Comparison of ENCODE assay signal across 8 mouse cellular contexts in the genomic region with DNA sequence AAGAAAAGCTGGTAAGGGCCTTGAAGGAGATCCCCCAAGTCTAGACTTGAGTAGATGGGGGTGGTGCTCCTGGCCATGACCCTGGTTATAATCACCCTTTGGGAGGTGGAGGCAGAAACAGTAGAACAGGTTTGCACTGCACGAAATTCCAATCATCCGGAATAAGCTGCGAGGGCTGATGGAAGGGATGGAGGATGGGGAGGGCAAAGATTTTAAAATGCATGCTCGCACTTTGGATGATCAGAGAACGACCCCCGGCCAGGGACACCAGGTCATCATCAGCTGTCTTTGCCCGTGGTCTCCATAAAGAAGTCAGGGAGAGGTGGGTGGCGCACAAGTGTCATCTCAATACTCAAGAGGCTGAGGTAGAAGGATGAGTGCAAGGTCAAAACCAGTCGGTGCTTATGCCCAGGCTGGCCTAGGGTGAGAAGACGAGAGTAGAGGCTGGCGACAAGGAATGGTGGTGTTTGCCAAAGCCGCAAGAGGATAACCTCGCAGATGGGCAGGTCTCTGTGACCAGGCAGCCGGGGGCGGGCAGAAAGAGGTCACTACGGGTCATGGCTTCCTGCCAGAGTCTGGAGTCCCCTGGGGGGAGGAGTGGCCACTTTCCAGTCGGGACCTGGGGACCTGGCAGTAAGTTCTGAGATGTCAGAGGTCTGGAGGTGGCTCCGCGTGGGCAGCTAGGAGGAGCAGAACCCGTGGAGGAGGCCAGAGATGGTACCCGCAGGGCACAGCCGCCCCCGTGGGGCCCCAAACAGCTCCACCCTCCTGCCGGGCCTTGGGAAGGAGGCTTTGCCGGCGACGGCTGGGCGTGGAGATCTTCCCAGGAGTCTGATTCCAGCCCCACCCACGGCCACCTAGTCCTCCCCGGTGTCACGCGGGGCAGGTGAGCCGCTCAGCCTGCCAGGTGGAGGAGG. TPM values are rescaled to one million over a fixed set of nuclear protein-coding genes. Genes with fewer than 3 reads are reported as not detected.
DNase-seq lines count a peak whose midpoint lies in the region; ATAC-seq and TF ChIP-seq lines count a peak whose summit lies in the region.

No protein-coding gene starts in this region.

- peaks cover 29% of the 10 kb centered on the region for H3K36me3 ChIP-seq in C2C12 (ENCODE audit: control insufficient read depth, insufficient read depth)
- H3K36me3 ChIP-seq in heart, embryonic 15.5 days, result peaks cover 18% of the 10 kb centered on the region

- H3K27me3 ChIP-seq in C2C12 (ENCODE audit: control insufficient read depth, insufficient read depth, insufficient read length), result no peaks in the 10 kb centered on the region
- no peaks in the 10 kb centered on the region for H3K27me3 ChIP-seq in heart, embryonic 15.5 days

- H3K4me3 ChIP-seq in C2C12 (ENCODE audit: insufficient read depth, poor library complexity, severe bottlenecking), result peak overlapping the region; percentile 29
- peak overlapping the region; percentile 18 for H3K4me3 ChIP-seq in embryonic fibroblast, embryonic 13.5 days (ENCODE audit: insufficient read depth, low read length)
- peak overlapping the region; percentile 47 for H3K4me3 ChIP-seq in heart, embryonic 15.5 days

- peak overlapping the region; percentile 54 for H3ac ChIP-seq in C2C12 (ENCODE audit: control insufficient read depth, insufficient read length, low read depth)

- H3K79me2 ChIP-seq in C2C12 (ENCODE audit: control insufficient read depth, insufficient read depth), result peaks cover 18% of the 10 kb centered on the region

- no peaks in the 10 kb centered on the region for H3K9me3 ChIP-seq in heart, embryonic 15.5 days (replicated peaks)

- peak; percentile 94 for DNase-seq in adrenal gland, adult 2 months
- DNase-seq in kidney, postnatal 14 days, result peak; percentile 96
- peak; percentile 79 for DNase-seq in mesoderm, embryonic 11.5 days (ENCODE audit: low read depth, low spot score)
- peak; percentile 73 to 80 for DNase-seq in spleen, postnatal 10 days (ENCODE audit: low spot score in 2 of 2)

- peaks cover 6% of the 10 kb centered on the region for H3K79me3 ChIP-seq in C2C12 (ENCODE audit: low read depth)

- ATAC-seq in heart, embryonic 15.5 days (replicated peaks; ENCODE audit: insufficient number of reproducible peaks, insufficient read depth, low FRiP score, low read depth), result no peak
- no peak for ATAC-seq in activated CD4-positive, CD25-positive, alpha-beta regulatory T cell, adult 4 months

- no peak for TF ChIP-seq CTCF in C2C12 (IDR thresholded peaks at IDR 0.05; ENCODE audit: control insufficient read depth, insufficient read depth, insufficient read length)
- no peak for TF ChIP-seq CTCF in embryonic fibroblast, embryonic 13.5 days (IDR thresholded peaks at IDR 0.05; ENCODE audit: borderline replicate concordance, insufficient read depth, low read length)

- H3K4me1 ChIP-seq in embryonic fibroblast, embryonic 13.5 days (ENCODE audit: control insufficient read depth, insufficient read depth, low read length), result peaks cover 34% of the 10 kb centered on the region
- peaks cover 94% of the 10 kb centered on the region for H3K4me1 ChIP-seq in heart, embryonic 15.5 days (replicated peaks)

- H3K9ac ChIP-seq in heart, embryonic 15.5 days, result peak overlapping the region; percentile 60

- WGBS in heart, embryonic 15.5 days, result 2% methylated on average over 33 of the region's 33 CpGs

- H3K27ac ChIP-seq in embryonic fibroblast, embryonic 13.5 days (ENCODE audit: insufficient read depth, low read length), result peak overlapping the region; percentile 97
- H3K27ac ChIP-seq in heart, embryonic 15.5 days, result peak overlapping the region; percentile 98

- no peak for TF ChIP-seq POLR2A in embryonic fibroblast, embryonic 13.5 days (IDR thresholded peaks at IDR 0.05; ENCODE audit: low read depth, low read length)

- H3K4me2 ChIP-seq in heart, embryonic 15.5 days, result peak overlapping the region; percentile 69

TF ChIP-seq in C2C12, 6 proteins besides CTCF, POLR2A, EP300 and RAD21:
- TF ChIP-seq USF1 (IDR thresholded peaks at IDR 0.05; ENCODE audit: low read depth) (no peak), CEBPB (IDR thresholded peaks at IDR 0.05; ENCODE audit: low read depth) (no peak), MYOG (IDR thresholded peaks at IDR 0.05; ENCODE audit: control insufficient read depth, extremely low read depth, insufficient read length) (no peak), MYOD1 (IDR thresholded peaks at IDR 0.05; ENCODE audit: control insufficient read depth, insufficient read length, low read depth) (peak; percentile 37), FOSL1 (IDR thresholded peaks at IDR 0.05; ENCODE audit: insufficient read depth, low read length, poor library complexity, severe bottlenecking) (no peak), MAX (IDR thresholded peaks at IDR 0.05) (no peak)
TF ChIP-seq in C2C12: peak in this region for 1.

RNA-seq across cellular contexts. Expression of gene Cirbp, which starts 5.1 kb away (rescaled TPM):
- 30.9 TPM for polyA plus RNA-seq in C2C12 (2012; fragmentation: generic; extraction: Trizol)
- total RNA-seq in adrenal gland, adult 2 months (2021), result 10 to 100 TPM; 30.6 to 77.0 TPM
- 108 and 152 TPM in 2 replicates for polyA plus RNA-seq in adrenal gland, adult 2 months (2012; rRNA removed)
- polyA plus RNA-seq in embryonic fibroblast, embryonic 13.5 days (2011; ENCODE audit: insufficient read length, low read depth, missing spikeins), result 29.2 and 50.2 TPM in 2 replicates
- 86.7 and 90.2 TPM in 2 replicates for polyA plus RNA-seq in heart, embryonic 15.5 days (2015; fragmentation: Nextera tagmentation; extraction: Ambion mirVana)
- 100 to 1,000 TPM; 132 to 177 TPM for polyA plus RNA-seq in activated CD4-positive, CD25-positive, alpha-beta regulatory T cell, adult 4 months (2017; shearing (Covaris generic))

RNA-seq across cellular contexts. Expression of gene 1600002K03Rik, which starts 12.0 kb away (rescaled TPM):
- polyA plus RNA-seq in C2C12 (2012; fragmentation: generic; extraction: Trizol), result 33.4 TPM
- total RNA-seq in adrenal gland, adult 2 months (2021), result 10 to 100 TPM; 14.0 to 21.7 TPM
- 25.9 and 34.5 TPM in 2 replicates for polyA plus RNA-seq in adrenal gland, adult 2 months (2012; rRNA removed)
- polyA plus RNA-seq in embryonic fibroblast, embryonic 13.5 days (2011; ENCODE audit: insufficient read length, low read depth, missing spikeins), result 8.4 and 12.2 TPM in 2 replicates
- 7.7 and 9.1 TPM in 2 replicates for polyA plus RNA-seq in heart, embryonic 15.5 days (2015; fragmentation: Nextera tagmentation; extraction: Ambion mirVana)
- 10 to 100 TPM; 18.0 to 22.7 TPM for polyA plus RNA-seq in activated CD4-positive, CD25-positive, alpha-beta regulatory T cell, adult 4 months (2017; shearing (Covaris generic))

RNA-seq across cellular contexts. Expression of gene Midn, which starts 12.6 kb away (rescaled TPM):
- 77.5 TPM for polyA plus RNA-seq in C2C12 (2012; fragmentation: generic; extraction: Trizol)
- total RNA-seq in adrenal gland, adult 2 months (2021), result 100 to 1,000 TPM in 1 of 2 experiments, 10 to 100 TPM in 1; 75.8 to 115 TPM
- 233 and 269 TPM in 2 replicates for polyA plus RNA-seq in adrenal gland, adult 2 months (2012; rRNA removed)
- polyA plus RNA-seq in embryonic fibroblast, embryonic 13.5 days (2011; ENCODE audit: insufficient read length, low read depth, missing spikeins), result 101 TPM in 2 replicates
- polyA plus RNA-seq in heart, embryonic 15.5 days (2015; fragmentation: Nextera tagmentation; extraction: Ambion mirVana), result 11.6 and 16.8 TPM in 2 replicates
- 1 to 10 TPM; 7.3 to 9.2 TPM for polyA plus RNA-seq in activated CD4-positive, CD25-positive, alpha-beta regulatory T cell, adult 4 months (2017; shearing (Covaris generic))

RNA-seq across cellular contexts. Expression of gene Efna2, which starts 18.6 kb away (rescaled TPM):
- polyA plus RNA-seq in C2C12 (2012; fragmentation: generic; extraction: Trizol), result 3.2 TPM
- total RNA-seq in adrenal gland, adult 2 months (2021), result 1 to 10 TPM; 1.8 to 5.2 TPM
- 10.2 and 15.6 TPM in 2 replicates for polyA plus RNA-seq in adrenal gland, adult 2 months (2012; rRNA removed)
- 5.2 and 8.3 TPM in 2 replicates for polyA plus RNA-seq in embryonic fibroblast, embryonic 13.5 days (2011; ENCODE audit: insufficient read length, low read depth, missing spikeins)
- polyA plus RNA-seq in heart, embryonic 15.5 days (2015; fragmentation: Nextera tagmentation; extraction: Ambion mirVana), result 8.6 and 9.7 TPM in 2 replicates
- polyA plus RNA-seq in activated CD4-positive, CD25-positive, alpha-beta regulatory T cell, adult 4 months (2017; shearing (Covaris generic)), result not detected

RNA-seq across cellular contexts. Expression of gene Cbarp, which starts 20.1 kb away (rescaled TPM):
- 12.1 TPM for polyA plus RNA-seq in C2C12 (2012; fragmentation: generic; extraction: Trizol)
- 100 to 1,000 TPM in 1 of 2 experiments, 10 to 100 TPM in 1; 74.5 to 118 TPM for total RNA-seq in adrenal gland, adult 2 months (2021)
- polyA plus RNA-seq in adrenal gland, adult 2 months (2012; rRNA removed), result 84.3 and 84.6 TPM in 2 replicates
- polyA plus RNA-seq in embryonic fibroblast, embryonic 13.5 days (2011; ENCODE audit: insufficient read length, low read depth, missing spikeins), result 24.1 and 28.4 TPM in 2 replicates
- 1.7 and 2.9 TPM in 2 replicates for polyA plus RNA-seq in heart, embryonic 15.5 days (2015; fragmentation: Nextera tagmentation; extraction: Ambion mirVana)
- polyA plus RNA-seq in activated CD4-positive, CD25-positive, alpha-beta regulatory T cell, adult 4 months (2017; shearing (Covaris generic)), result under 1 TPM; 0.74 to 0.96 TPM
